Mouse (Mus musculus): ENCODE data around the gene Msmo1. TPM values are rescaled to one million over a fixed set of nuclear protein-coding genes. Genes with fewer than 3 reads are reported as not detected.

Msmo1 gene
- polyA plus RNA-seq, 1 experiment from 2014 or later = 174 TPM

DNA sequence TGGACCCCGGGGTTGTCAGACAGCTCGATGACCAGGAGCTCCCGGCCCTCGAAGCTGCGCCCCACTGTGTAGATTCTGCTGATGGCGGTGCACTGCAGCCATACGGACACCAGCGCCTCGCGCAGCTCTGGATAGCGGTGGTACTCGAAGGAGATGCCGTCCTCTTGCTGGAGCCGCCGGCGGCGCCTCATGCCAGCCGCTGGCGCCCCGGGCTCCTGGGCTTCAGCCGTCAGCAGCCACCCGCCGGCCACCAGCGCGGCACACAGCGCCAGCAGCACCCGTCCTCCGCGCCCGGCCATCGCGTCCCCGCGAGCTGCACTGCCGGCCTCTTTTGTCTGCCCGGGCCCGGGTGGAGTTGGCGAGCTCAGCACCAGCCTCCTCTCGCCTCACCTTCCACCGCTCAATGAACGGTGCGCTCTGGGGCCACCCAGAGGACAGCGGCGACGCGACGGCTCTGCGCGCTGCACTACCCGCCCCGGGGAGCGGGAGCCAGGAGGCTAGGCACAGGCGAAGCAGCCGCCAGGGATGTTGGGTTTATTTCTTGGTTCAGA is 40.9 kb downstream of the Msmo1 start, which contains the start of gene Cpe:
Gene Cpe, minus strand, starts transcription at position 404 of the 551 bp plus-strand sequence.
- Histone ChIP-seq H3K27me3 (ENCODE audit: control insufficient read depth, insufficient read depth, low read length) (no peaks in the 10 kb centered on the region), H3K9ac (replicated peaks; ENCODE audit: low read length) (peak within 1 kb of the TSS; percentile 99), H3K4me1 (ENCODE audit: control insufficient read depth, insufficient read depth, low read length) (peaks cover 32% of the 10 kb centered on the region), H3K27ac (replicated peaks; ENCODE audit: low read depth, low read length) (peak within 1 kb of the TSS; percentile 100), H3K4me3 (replicated peaks; ENCODE audit: low read depth, low read length) (peak within 1 kb of the TSS; percentile 83), H3K4me2 (ENCODE audit: low read length) (peak within 1 kb of the TSS; percentile 62), H3K9me3 (ENCODE audit: control insufficient read depth, low read length) (no peaks in the 10 kb centered on the region), H3K36me3 (ENCODE audit: control insufficient read depth, insufficient read depth, low read length) (no peaks in the 10 kb centered on the region)
- peak; percentile 95 for DNase-seq
- ATAC-seq (ENCODE audit: low FRiP score, low TSS enrichment) = peak; percentile 98
- under 1% methylated on average over 54 of the region's 54 CpGs for WGBS

DNA sequence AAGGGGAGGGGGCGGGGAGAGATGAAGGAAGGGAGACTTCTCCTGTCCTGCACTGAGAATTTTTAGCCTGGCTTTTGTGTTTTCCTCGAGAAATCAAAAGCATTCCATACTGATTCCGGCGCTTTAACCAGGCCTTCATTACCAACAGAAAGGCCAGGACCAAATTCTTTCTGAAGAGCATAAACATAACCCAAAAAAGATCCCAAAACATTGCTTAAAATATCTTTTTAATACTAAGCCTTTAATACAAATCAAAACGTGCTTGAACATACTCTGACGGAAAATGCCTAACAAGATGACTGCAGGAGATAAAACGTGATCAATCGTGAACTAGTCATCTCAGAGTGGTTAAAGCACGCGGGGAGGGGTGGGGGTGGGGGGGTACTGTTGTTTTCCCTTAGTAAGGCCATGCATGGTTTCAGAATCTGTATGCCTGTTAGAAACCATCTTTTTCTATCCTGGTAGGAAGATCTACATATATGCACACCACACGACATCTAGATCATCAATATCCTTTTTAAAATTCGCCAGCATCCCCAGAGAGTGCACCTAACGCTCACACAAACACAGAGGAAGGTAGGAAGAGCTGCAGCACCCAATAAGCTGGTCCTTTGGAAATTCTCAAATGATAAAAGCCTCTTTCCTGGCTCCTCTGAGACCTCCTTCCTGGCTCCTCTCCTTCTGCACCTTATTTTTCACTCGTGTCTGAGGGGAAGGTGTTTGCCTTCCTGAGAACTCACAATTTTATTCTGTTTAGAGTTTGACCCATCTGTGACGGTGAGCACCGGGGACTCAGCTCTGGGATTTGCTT is 41.8 kb downstream of the Msmo1 start:
- Histone ChIP-seq H3K9ac (replicated peaks; ENCODE audit: low read length) (peak overlapping the region; percentile 99), H3K36me3 (ENCODE audit: control insufficient read depth, insufficient read depth, low read length) (no peaks in the 10 kb centered on the region), H3K9me3 (ENCODE audit: control insufficient read depth, low read length) (no peaks in the 10 kb centered on the region), H3K4me3 (replicated peaks; ENCODE audit: low read depth, low read length) (peak overlapping the region; percentile 83), H3K27me3 (ENCODE audit: control insufficient read depth, insufficient read depth, low read length) (no peaks in the 10 kb centered on the region), H3K4me2 (ENCODE audit: low read length) (peak overlapping the region; percentile 62), H3K4me1 (ENCODE audit: control insufficient read depth, insufficient read depth, low read length) (peaks cover 32% of the 10 kb centered on the region), H3K27ac (replicated peaks; ENCODE audit: low read depth, low read length) (peak overlapping the region; percentile 100)
- 3% methylated on average over 16 of the region's 16 CpGs for WGBS
- DNase-seq = peak; percentile 63
- no peak for ATAC-seq (ENCODE audit: low FRiP score, low TSS enrichment)

DNA sequence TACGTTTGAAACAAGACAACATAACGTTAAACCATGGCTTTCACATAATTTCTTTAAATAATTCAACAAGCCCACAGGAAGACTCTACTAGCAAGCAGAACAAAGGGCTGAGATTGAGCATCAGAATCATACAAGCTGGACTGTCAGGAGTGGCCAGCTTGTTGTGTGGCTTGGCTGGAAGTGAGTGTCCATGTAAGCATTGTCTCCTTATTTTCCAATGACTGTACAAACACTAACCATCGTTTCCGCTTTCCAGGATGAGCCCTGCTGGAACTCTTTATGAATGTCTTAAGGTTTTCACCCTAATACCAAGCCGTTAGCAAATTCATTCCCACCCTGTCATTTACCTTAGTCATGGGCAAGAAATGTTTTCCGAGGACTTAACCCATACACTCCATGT is 42.7 kb downstream of the Msmo1 start:
- Histone ChIP-seq H3K4me2 (ENCODE audit: low read length) (peak overlapping the region; percentile 62), H3K4me3 (replicated peaks; ENCODE audit: low read depth, low read length) (peak overlapping the region; percentile 83), H3K4me1 (ENCODE audit: control insufficient read depth, insufficient read depth, low read length) (peaks cover 32% of the 10 kb centered on the region), H3K36me3 (ENCODE audit: control insufficient read depth, insufficient read depth, low read length) (no peaks in the 10 kb centered on the region), H3K9ac (replicated peaks; ENCODE audit: low read length) (peak overlapping the region; percentile 99), H3K9me3 (ENCODE audit: control insufficient read depth, low read length) (no peaks in the 10 kb centered on the region), H3K27me3 (ENCODE audit: control insufficient read depth, insufficient read depth, low read length) (no peaks in the 10 kb centered on the region), H3K27ac (replicated peaks; ENCODE audit: low read depth, low read length) (peak overlapping the region; percentile 100; the same call in 1 of the 2 replicates)
- 47% methylated on average over 6 of the region's 6 CpGs for WGBS
- no peak for ATAC-seq (ENCODE audit: low FRiP score, low TSS enrichment)
- DNase-seq = peak; percentile 53

DNA sequence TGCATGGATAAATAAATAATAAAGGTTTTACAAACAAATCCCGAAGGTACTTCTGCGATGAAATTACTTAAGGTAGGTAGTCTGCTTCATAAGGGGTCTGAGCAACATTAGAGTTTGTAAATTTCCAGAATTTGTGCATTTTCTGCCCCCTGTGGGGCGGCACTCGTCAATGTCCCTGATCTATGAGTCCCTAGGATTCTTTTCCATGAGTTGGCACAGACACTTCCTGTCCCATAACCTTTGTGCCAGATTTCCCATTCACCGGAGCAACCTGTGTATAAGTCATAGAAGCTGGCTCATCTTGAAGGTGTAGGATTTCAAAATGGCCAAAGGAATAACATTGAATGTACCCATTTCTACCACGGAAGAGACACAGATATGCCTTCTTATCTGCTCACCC is 43.3 kb downstream of the Msmo1 start:
- 71% methylated on average over 6 of the region's 6 CpGs for WGBS
- no peaks in the 10 kb centered on the region for H3K36me3 ChIP-seq (ENCODE audit: control insufficient read depth, insufficient read depth, low read length)
- no peaks in the 10 kb centered on the region for H3K9me3 ChIP-seq (ENCODE audit: control insufficient read depth, low read length)
- no peaks in the 10 kb centered on the region for H3K27me3 ChIP-seq (ENCODE audit: control insufficient read depth, insufficient read depth, low read length)
- no peak for ATAC-seq (ENCODE audit: low FRiP score, low TSS enrichment)
- H3K4me1 ChIP-seq (ENCODE audit: control insufficient read depth, insufficient read depth, low read length) = peaks cover 32% of the 10 kb centered on the region
- peak overlapping the region; percentile 99; the same call in 1 of the 2 replicates for H3K9ac ChIP-seq (replicated peaks; ENCODE audit: low read length)
- peak overlapping the region; percentile 10; the same call in 1 of the 2 replicates for H3K27ac ChIP-seq (replicated peaks; ENCODE audit: low read depth, low read length)
- H3K4me2 ChIP-seq (ENCODE audit: low read length) = peak overlapping the region; percentile 62
- peak overlapping the region; percentile 83 for H3K4me3 ChIP-seq (replicated peaks; ENCODE audit: low read depth, low read length)
- no peak for DNase-seq

DNA sequence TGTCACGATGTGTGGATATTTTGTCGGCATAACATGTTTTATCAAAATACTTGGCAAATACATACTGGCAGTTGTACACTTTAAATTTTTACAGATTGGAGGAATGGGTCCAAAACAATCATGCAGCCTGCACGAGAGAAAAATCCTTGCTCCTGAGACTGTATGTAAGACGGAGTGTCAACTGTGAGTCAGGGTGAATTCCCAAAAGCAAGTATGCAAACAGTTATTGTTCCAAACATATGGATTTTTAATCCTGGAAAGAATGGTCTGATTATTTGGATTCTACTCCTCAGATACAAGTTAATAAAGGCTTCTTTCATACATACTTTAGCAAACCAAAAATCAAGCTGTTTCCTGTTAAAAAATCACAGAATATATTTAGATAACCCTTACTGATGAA is 44.9 kb downstream of the Msmo1 start:
- no peak overlapping the region for H3K4me3 ChIP-seq (replicated peaks; ENCODE audit: low read depth, low read length)
- H3K4me1 ChIP-seq (ENCODE audit: control insufficient read depth, insufficient read depth, low read length) = peaks cover 30% of the 10 kb centered on the region
- no peak for DNase-seq
- no peak overlapping the region for H3K4me2 ChIP-seq (ENCODE audit: low read length)
- H3K9me3 ChIP-seq (ENCODE audit: control insufficient read depth, low read length) = no peaks in the 10 kb centered on the region
- H3K36me3 ChIP-seq (ENCODE audit: control insufficient read depth, insufficient read depth, low read length) = no peaks in the 10 kb centered on the region
- H3K9ac ChIP-seq (replicated peaks; ENCODE audit: low read length) = no peak overlapping the region
- no peak overlapping the region for H3K27ac ChIP-seq (replicated peaks; ENCODE audit: low read depth, low read length)
- ATAC-seq (ENCODE audit: low FRiP score, low TSS enrichment) = no peak
- no peaks in the 10 kb centered on the region for H3K27me3 ChIP-seq (ENCODE audit: control insufficient read depth, insufficient read depth, low read length)
- 71% methylated on average over 4 of the region's 4 CpGs for WGBS

DNA sequence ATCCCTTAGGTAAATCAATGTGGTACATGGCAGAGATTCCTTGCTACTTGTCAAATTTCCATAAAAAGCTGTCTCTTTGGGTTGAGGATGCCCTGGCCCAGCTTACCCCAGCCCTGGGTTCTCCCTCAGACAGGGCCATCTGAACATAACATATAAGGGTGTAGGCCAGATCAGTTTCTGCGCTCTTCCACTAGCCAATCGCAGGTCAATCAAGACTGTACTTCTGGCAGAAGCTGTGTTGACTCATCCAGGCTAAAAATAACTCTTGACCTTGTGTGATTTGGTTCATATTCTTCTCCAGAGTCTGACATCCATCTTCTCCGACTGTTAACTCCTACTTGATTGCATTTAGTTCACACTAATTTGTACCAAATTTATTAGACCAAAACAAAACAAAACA is 45.4 kb downstream of the Msmo1 start:
- no peaks in the 10 kb centered on the region for H3K36me3 ChIP-seq (ENCODE audit: control insufficient read depth, insufficient read depth, low read length)
- H3K4me2 ChIP-seq (ENCODE audit: low read length) = no peak overlapping the region
- no peak overlapping the region for H3K9ac ChIP-seq (replicated peaks; ENCODE audit: low read length)
- peaks cover 24% of the 10 kb centered on the region for H3K4me1 ChIP-seq (ENCODE audit: control insufficient read depth, insufficient read depth, low read length)
- 88% methylated on average over 3 of the region's 3 CpGs for WGBS
- H3K27me3 ChIP-seq (ENCODE audit: control insufficient read depth, insufficient read depth, low read length) = no peaks in the 10 kb centered on the region
- DNase-seq (no peak), ATAC-seq (ENCODE audit: low FRiP score, low TSS enrichment) (no peak)
- H3K4me3 ChIP-seq (replicated peaks; ENCODE audit: low read depth, low read length) = no peak overlapping the region
- 0 out of 2 replicates have a peak overlapping the region, but pooled peaks have one; percentile 37 for H3K27ac ChIP-seq (replicated peaks; ENCODE audit: low read depth, low read length)
- no peaks in the 10 kb centered on the region for H3K9me3 ChIP-seq (ENCODE audit: control insufficient read depth, low read length)

GRCm38 (mm10) chr8:64682501-64682900 is 51.1 kb downstream of the Msmo1 start:
- no peaks in the 10 kb centered on the region for H3K9me3 ChIP-seq (ENCODE audit: control insufficient read depth, low read length)
- H3K4me1 ChIP-seq (ENCODE audit: control insufficient read depth, insufficient read depth, low read length) = no peaks in the 10 kb centered on the region
- H3K27me3 ChIP-seq (ENCODE audit: control insufficient read depth, insufficient read depth, low read length) = no peaks in the 10 kb centered on the region
- H3K27ac ChIP-seq (replicated peaks; ENCODE audit: low read depth, low read length) = no peak overlapping the region
- H3K4me3 ChIP-seq (replicated peaks; ENCODE audit: low read depth, low read length) = no peak overlapping the region
- no peak overlapping the region for H3K4me2 ChIP-seq (ENCODE audit: low read length)
- ATAC-seq (ENCODE audit: low FRiP score, low TSS enrichment) (no peak), DNase-seq (no peak)
- 70% methylated on average over 3 of the region's 3 CpGs for WGBS
- peaks cover 3% of the 10 kb centered on the region; the same call in 1 of the 2 replicates for H3K36me3 ChIP-seq (ENCODE audit: control insufficient read depth, insufficient read depth, low read length)
- H3K9ac ChIP-seq (replicated peaks; ENCODE audit: low read length) = no peak overlapping the region

DNA sequence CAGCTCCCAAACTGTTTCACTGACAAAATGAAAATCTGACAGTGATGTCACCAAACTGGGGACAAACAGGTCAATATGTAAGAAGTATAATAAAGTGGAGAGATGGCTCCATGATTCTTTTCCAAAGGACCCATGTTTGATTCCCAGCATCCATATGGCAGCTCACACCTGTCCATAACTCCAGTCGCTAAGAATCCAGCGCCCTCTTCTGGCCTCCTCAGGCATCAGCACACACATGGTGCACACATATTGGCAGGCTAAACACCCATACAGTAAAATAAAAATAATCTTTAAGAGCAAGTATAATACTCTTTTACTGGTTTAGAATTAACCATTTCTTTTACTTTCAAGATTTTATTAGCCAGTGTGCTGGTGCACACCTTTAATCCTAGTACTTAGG is 57.2 kb downstream of the Msmo1 start:
- 76% methylated on average over 2 of the region's 2 CpGs for WGBS
- Histone ChIP-seq H3K4me2 (ENCODE audit: low read length) (no peak overlapping the region), H3K4me3 (replicated peaks; ENCODE audit: low read depth, low read length) (no peak overlapping the region), H3K27me3 (ENCODE audit: control insufficient read depth, insufficient read depth, low read length) (no peaks in the 10 kb centered on the region), H3K9ac (replicated peaks; ENCODE audit: low read length) (no peak overlapping the region), H3K9me3 (ENCODE audit: control insufficient read depth, low read length) (no peaks in the 10 kb centered on the region), H3K27ac (replicated peaks; ENCODE audit: low read depth, low read length) (no peak overlapping the region), H3K36me3 (ENCODE audit: control insufficient read depth, insufficient read depth, low read length) (peaks cover 1% of the 10 kb centered on the region; the same call in 1 of the 2 replicates), H3K4me1 (ENCODE audit: control insufficient read depth, insufficient read depth, low read length) (0 out of 2 replicates have a peak, but pooled peaks cover 3% of the 10 kb centered on the region)
- ATAC-seq (ENCODE audit: low FRiP score, low TSS enrichment) (no peak), DNase-seq (no peak)
